Mouse (Mus musculus) limb, embryonic 13.5 days (tissue): Measurements from ENCODE around the gene Cacna2d3. TPM values are rescaled to one million over a fixed set of nuclear protein-coding genes. Genes with fewer than 3 reads are reported as not detected.

Experiments used
- ATAC-seq: fragments of 200-750 bp; cut with Nextera tagmentation; 2 replicates; pipeline ENCODE4 v1.8.0; 2017; ENCODE audit warnings: low read depth, moderate number of reproducible peaks, moderate TSS enrichment; ENCODE audit not compliant: low FRiP score
- H3K27ac ChIP-seq: fragments of 300-500 bp; sonication (generic); 2 replicates; pipeline ENCODE4 v1.5.1; 2015; ENCODE audit warnings: inconsistent platforms, mild to moderate bottlenecking, moderate library complexity
- H3K27me3 ChIP-seq: fragments of 300-500 bp; sonication (generic); 2 replicates; pipeline ENCODE4 v1.6.1; 2015; ENCODE audit warnings: mild to moderate bottlenecking, inconsistent platforms
- H3K36me3 ChIP-seq: fragments of 300-500 bp; sonication (generic); 2 replicates; pipeline ENCODE4 v1.6.1; 2015; ENCODE audit warnings: inconsistent platforms, mild to moderate bottlenecking, moderate library complexity
- H3K4me1 ChIP-seq: fragments of 300-500 bp; sonication (generic); 2 replicates; pipeline ENCODE4 v1.6.1; 2015; ENCODE audit warnings: inconsistent platforms
- H3K4me2 ChIP-seq: fragments of 300-500 bp; sonication (generic); replicated peaks from 2 replicates; pipeline ENCODE4 v1.6.1; 2015; ENCODE audit warnings: inconsistent platforms, mild to moderate bottlenecking, moderate library complexity
- H3K4me3 ChIP-seq: fragments of 300-500 bp; sonication (generic); 2 replicates; pipeline ENCODE4 v1.5.1; 2015; ENCODE audit warnings: moderate library complexity, mild to moderate bottlenecking, inconsistent platforms
- H3K9ac ChIP-seq: fragments of 300-500 bp; sonication (generic); 2 replicates; pipeline ENCODE4 v1.6.1; 2015; ENCODE audit warnings: mild to moderate bottlenecking, inconsistent platforms
- H3K9me3 ChIP-seq: fragments of 300-500 bp; sonication (generic); 2 replicates; pipeline ENCODE4 v1.6.1; 2016; ENCODE audit warnings: inconsistent platforms
- WGBS: fragments of 180-500 bp; shearing (Covaris S2); methylation state at CpG from one replicate; pipeline ENCODE4 v1.1.7; 2015; 5-methylcytosine and 5-hydroxymethylcytosine counted together
- polyA plus RNA-seq: library from polyadenylated mRNA; unstranded; fragments of >200 nt; fragmentation: Nextera tagmentation; extraction: Ambion mirVana; gene quantifications from 2 replicates; pipeline ENCODE4 v1.2.1, GENCODE M21; 2015

The Cacna2d3 gene
- polyA plus RNA-seq, 1 experiment from 2014 or later, result 5.3 TPM

GRCm38 (mm10) chr14:29159803-29160202, 561.9 kb downstream of the Cacna2d3 start:
- H3K9me3 ChIP-seq, result peaks cover 6% of the 10 kb centered on the region; the same call in 1 of the 2 replicates
- H3K27ac ChIP-seq, result no peak overlapping the region
- H3K4me1 ChIP-seq, result peaks cover 21% of the 10 kb centered on the region
- H3K27me3 ChIP-seq, result no peaks in the 10 kb centered on the region
- H3K4me3 ChIP-seq, result no peak overlapping the region
- no peaks in the 10 kb centered on the region for H3K36me3 ChIP-seq
- 93% methylated on average over 3 of the region's 3 CpGs for WGBS
- no peak for ATAC-seq
- H3K9ac ChIP-seq, result no peak overlapping the region
- no peak overlapping the region for H3K4me2 ChIP-seq

GRCm38 (mm10) chr14:29157096-29157495, 564.6 kb downstream of the Cacna2d3 start:
- H3K4me1 ChIP-seq, result peaks cover 13% of the 10 kb centered on the region
- H3K9me3 ChIP-seq, result peaks cover 6% of the 10 kb centered on the region; the same call in 1 of the 2 replicates
- WGBS, result 59% methylated on average over 5 of the region's 5 CpGs
- no peak overlapping the region for H3K4me3 ChIP-seq
- H3K36me3 ChIP-seq, result no peaks in the 10 kb centered on the region
- no peak for ATAC-seq
- H3K27ac ChIP-seq, result no peak overlapping the region
- no peak overlapping the region for H3K9ac ChIP-seq
- no peaks in the 10 kb centered on the region for H3K27me3 ChIP-seq
- no peak overlapping the region for H3K4me2 ChIP-seq

GRCm38 (mm10) chr14:29144184-29144583, 577.5 kb downstream of the Cacna2d3 start:
- Histone ChIP-seq H3K9me3 (no peaks in the 10 kb centered on the region), H3K4me3 (no peak overlapping the region), H3K9ac (no peak overlapping the region), H3K27me3 (no peaks in the 10 kb centered on the region), H3K36me3 (no peaks in the 10 kb centered on the region), H3K27ac (no peak overlapping the region), H3K4me2 (no peak overlapping the region), H3K4me1 (no peaks in the 10 kb centered on the region)
- ATAC-seq, result no peak
- WGBS, result 60% methylated on average over 2 of the region's 2 CpGs

GRCm38 (mm10) chr14:29137614-29138013, 584.0 kb downstream of the Cacna2d3 start:
- H3K9me3 ChIP-seq, result no peaks in the 10 kb centered on the region
- WGBS, result 69% methylated on average over 7 of the region's 7 CpGs
- no peak for ATAC-seq
- no peak overlapping the region for H3K27ac ChIP-seq
- no peak overlapping the region for H3K4me2 ChIP-seq
- H3K27me3 ChIP-seq, result no peaks in the 10 kb centered on the region
- H3K36me3 ChIP-seq, result no peaks in the 10 kb centered on the region
- H3K9ac ChIP-seq, result no peak overlapping the region
- H3K4me1 ChIP-seq, result peaks cover 24% of the 10 kb centered on the region
- no peak overlapping the region for H3K4me3 ChIP-seq

- no peak overlapping the region for H3K9ac ChIP-seq
- no peaks in the 10 kb centered on the region for H3K9me3 ChIP-seq
- no peak overlapping the region for H3K4me3 ChIP-seq
- H3K36me3 ChIP-seq, result no peaks in the 10 kb centered on the region
- H3K4me2 ChIP-seq, result no peak overlapping the region
- peak; percentile 48; the same call in 1 of the 2 replicates for ATAC-seq
- H3K27me3 ChIP-seq, result no peaks in the 10 kb centered on the region
- WGBS, result 54% methylated on average over 10 of the region's 10 CpGs
- H3K4me1 ChIP-seq, result peaks cover 24% of the 10 kb centered on the region
- H3K27ac ChIP-seq, result no peak overlapping the region
These were observed 584.6 kb downstream of the Cacna2d3 start for GRCm38 (mm10) chr14:29137006-29137579.

GRCm38 (mm10) chr14:29134901-29135300, 586.8 kb downstream of the Cacna2d3 start:
- 44% methylated on average over 5 of the region's 5 CpGs for WGBS
- no peaks in the 10 kb centered on the region for H3K9me3 ChIP-seq
- no peak overlapping the region for H3K4me2 ChIP-seq
- H3K9ac ChIP-seq, result no peak overlapping the region
- no peak overlapping the region for H3K4me3 ChIP-seq
- H3K27me3 ChIP-seq, result no peaks in the 10 kb centered on the region
- no peaks in the 10 kb centered on the region for H3K36me3 ChIP-seq
- H3K4me1 ChIP-seq, result peaks cover 24% of the 10 kb centered on the region
- H3K27ac ChIP-seq, result no peak overlapping the region
- ATAC-seq, result no peak

- Histone ChIP-seq H3K36me3 (no peaks in the 10 kb centered on the region), H3K4me2 (no peak overlapping the region), H3K4me3 (no peak overlapping the region), H3K9me3 (no peaks in the 10 kb centered on the region), H3K4me1 (peaks cover 12% of the 10 kb centered on the region; the same call in 1 of the 2 replicates), H3K27ac (no peak overlapping the region), H3K9ac (no peak overlapping the region), H3K27me3 (no peaks in the 10 kb centered on the region)
- no peak for ATAC-seq
These were observed 591.2 kb downstream of the Cacna2d3 start for GRCm38 (mm10) chr14:29130511-29130910.

GRCm38 (mm10) chr14:29123886-29124285, 597.8 kb downstream of the Cacna2d3 start:
- Histone ChIP-seq H3K4me3 (no peak overlapping the region), H3K27ac (no peak overlapping the region), H3K27me3 (no peaks in the 10 kb centered on the region), H3K9me3 (no peaks in the 10 kb centered on the region), H3K4me2 (no peak overlapping the region), H3K4me1 (no peaks in the 10 kb centered on the region), H3K9ac (no peak overlapping the region), H3K36me3 (no peaks in the 10 kb centered on the region)
- ATAC-seq, result no peak

- H3K36me3 ChIP-seq, result no peaks in the 10 kb centered on the region
- no peak overlapping the region for H3K9ac ChIP-seq
- H3K27ac ChIP-seq, result no peak overlapping the region
- WGBS, result 98% methylated on average over 3 of the region's 3 CpGs
- no peak overlapping the region for H3K4me2 ChIP-seq
- H3K9me3 ChIP-seq, result no peaks in the 10 kb centered on the region
- no peak overlapping the region for H3K4me3 ChIP-seq
- no peaks in the 10 kb centered on the region for H3K4me1 ChIP-seq
- no peaks in the 10 kb centered on the region for H3K27me3 ChIP-seq
- no peak for ATAC-seq
These were observed 598.9 kb downstream of the Cacna2d3 start for GRCm38 (mm10) chr14:29122749-29123148.

GRCm38 (mm10) chr14:29113852-29114450, 607.7 kb downstream of the Cacna2d3 start:
- H3K27ac ChIP-seq, result no peak overlapping the region
- H3K4me3 ChIP-seq, result no peak overlapping the region
- no peak overlapping the region for H3K9ac ChIP-seq
- peaks cover 32% of the 10 kb centered on the region for H3K4me1 ChIP-seq
- WGBS, result 15% methylated on average over 9 of the region's 9 CpGs
- H3K36me3 ChIP-seq, result no peaks in the 10 kb centered on the region
- peaks cover 2% of the 10 kb centered on the region; the same call in 1 of the 2 replicates for H3K27me3 ChIP-seq
- peak overlapping the region; percentile 7; the same call in 1 of the 2 replicates for H3K4me2 ChIP-seq
- H3K9me3 ChIP-seq, result peaks cover 7% of the 10 kb centered on the region; the same call in 1 of the 2 replicates
- peak; percentile 32; the same call in 1 of the 2 replicates for ATAC-seq

GRCm38 (mm10) chr14:29111666-29112065, 610.0 kb downstream of the Cacna2d3 start:
- Histone ChIP-seq H3K27ac (no peak overlapping the region), H3K4me3 (no peak overlapping the region), H3K9ac (no peak overlapping the region), H3K27me3 (peaks cover 2% of the 10 kb centered on the region; the same call in 1 of the 2 replicates), H3K4me1 (peaks cover 42% of the 10 kb centered on the region), H3K4me2 (no peak overlapping the region), H3K9me3 (peaks cover 7% of the 10 kb centered on the region; the same call in 1 of the 2 replicates), H3K36me3 (no peaks in the 10 kb centered on the region)
- WGBS, result 71% methylated on average over 6 of the region's 6 CpGs
- no peak for ATAC-seq

- Histone ChIP-seq H3K4me2 (no peak overlapping the region), H3K27me3 (peaks cover 2% of the 10 kb centered on the region; the same call in 1 of the 2 replicates), H3K4me3 (no peak overlapping the region), H3K9ac (no peak overlapping the region), H3K36me3 (no peaks in the 10 kb centered on the region), H3K9me3 (peaks cover 7% of the 10 kb centered on the region; the same call in 1 of the 2 replicates), H3K27ac (no peak overlapping the region), H3K4me1 (peaks cover 46% of the 10 kb centered on the region)
- no peak; the same call in 1 of the 2 replicates for ATAC-seq
- WGBS, result 67% methylated on average over 9 of the region's 9 CpGs
These were observed 611.1 kb downstream of the Cacna2d3 start for GRCm38 (mm10) chr14:29110351-29111091.
